Mouse (Mus musculus): Measurements from ENCODE around the gene Nanos3.

The Nanos3 gene

GRCm38 (mm10) chr8:84125656-84126055, 59.4 kb downstream of the Nanos3 start, which contains the start of gene Podnl1:
TSS of gene Podnl1 (plus strand) at chr8:84125989.
- no peak for DNase-seq
